Mouse (Mus musculus): ENCODE measurements around the gene Eif4a1. TPM values are rescaled to one million over a fixed set of nuclear protein-coding genes. Genes with fewer than 3 reads are reported as not detected.

Eif4a1 gene
- total RNA-seq, 1 experiment: 1,948 TPM

DNA sequence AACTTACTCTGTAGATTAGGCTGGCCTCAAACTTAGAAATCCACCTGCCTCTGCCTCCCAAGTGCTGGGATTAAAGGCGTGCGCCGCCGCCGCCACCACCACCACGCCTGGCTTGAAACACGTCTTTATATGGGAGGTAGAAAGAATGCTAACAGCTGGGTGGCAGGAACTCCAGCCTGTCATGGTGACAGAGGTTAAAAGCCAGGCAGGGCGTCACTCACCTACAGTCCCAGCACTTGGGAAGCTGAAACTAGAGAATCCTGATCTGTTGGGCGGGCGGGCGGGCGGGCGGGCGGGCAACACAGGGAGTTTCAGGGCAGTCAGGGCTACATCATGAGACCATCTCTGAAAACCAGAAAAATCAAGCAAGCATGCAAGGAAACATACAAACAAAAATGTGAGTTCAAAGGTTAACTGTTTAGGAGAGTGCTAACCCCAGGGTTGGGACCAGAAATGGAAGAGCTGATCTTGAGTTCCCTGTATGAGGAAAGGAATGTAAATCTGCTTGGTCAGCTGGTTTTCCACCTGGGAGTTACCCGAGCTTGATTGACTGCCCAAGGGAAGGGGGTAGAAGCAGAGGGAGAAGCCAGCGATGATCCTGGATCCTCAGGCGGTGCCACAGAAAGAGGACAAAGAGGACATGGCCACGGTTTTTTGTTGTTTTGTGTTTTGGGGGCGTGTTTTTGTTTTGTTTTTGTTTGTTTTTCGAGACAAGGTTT is 40.9 kb upstream of the Eif4a1 start:
- Histone ChIP-seq H3K36me3 (ENCODE audit: control insufficient read depth, insufficient read depth, low read length, poor library complexity, severe bottlenecking) (no peaks in the 10 kb centered on the region), H3K9me3 (ENCODE audit: control insufficient read depth, insufficient read depth, low read depth, low read length) (no peaks in the 10 kb centered on the region), H3K4me3 (ENCODE audit: insufficient read depth in 1 of 2, low read depth in 1 of 2, low read length in 2 of 2, poor library complexity in 1 of 2, severe bottlenecking in 1 of 2) (peak overlapping the region; percentile 7 to 41; a peak in 1 of 4 replicates), H3K27ac (ENCODE audit: insufficient read depth, low read depth, low read length, poor library complexity, severe bottlenecking) (peak overlapping the region; percentile 79), H3K9ac (ENCODE audit: insufficient read depth, low read depth, low read length, poor library complexity, severe bottlenecking) (peak overlapping the region; percentile 55; the same call in 1 of the 2 replicates), H3K4me1 (ENCODE audit: control insufficient read depth in 2 of 2, insufficient read depth in 2 of 2, low read length in 2 of 2, poor library complexity in 1 of 2) (peaks cover 9 to 20% of the 10 kb centered on the region in 2 experiments)
- DNase-seq (ENCODE audit: low read depth, low spot score): no peak
- in situ Hi-C loops (cut with MboI; ENCODE audit: low sequenced_read_pairs in 2 of 2, unreplicated experiment in 2 of 2): loop anchor here in 1 of 2 experiments (10.0 kb wide), 1 partner anchor 58 kb away; the partner anchor contains the start of gene Sox15
- TF ChIP-seq CHD2 (IDR thresholded peaks at IDR 0.05; ENCODE audit: low read depth, low read length) (no peak), ZNF384 (IDR thresholded peaks at IDR 0.05; ENCODE audit: low read depth, low read length) (no peak), ZC3H11A (IDR thresholded peaks at IDR 0.05; ENCODE audit: borderline replicate concordance, low read depth, low read length) (no peak), HCFC1 (IDR thresholded peaks at IDR 0.05; ENCODE audit: borderline replicate concordance, insufficient read depth, low read length) (no peak), MAFK (IDR thresholded peaks at IDR 0.05; ENCODE audit: insufficient read depth, low read depth, low read length) (peak; percentile 98)

GRCm38 (mm10) chr11:69711082-69711481 is 38.9 kb upstream of the Eif4a1 start:
- H3K9me3 ChIP-seq (ENCODE audit: control insufficient read depth, insufficient read depth, low read depth, low read length): no peaks in the 10 kb centered on the region
- H3K4me3 ChIP-seq (ENCODE audit: insufficient read depth in 1 of 2, low read depth in 1 of 2, low read length in 2 of 2, poor library complexity in 1 of 2, severe bottlenecking in 1 of 2): no peak overlapping the region
- no peak for DNase-seq (ENCODE audit: low read depth, low spot score)
- H3K4me1 ChIP-seq (ENCODE audit: control insufficient read depth in 2 of 2, insufficient read depth in 2 of 2, low read length in 2 of 2, poor library complexity in 1 of 2): peaks cover 16 to 21% of the 10 kb centered on the region in 2 experiments
- in situ Hi-C loops (cut with MboI; ENCODE audit: low sequenced_read_pairs in 2 of 2, unreplicated experiment in 2 of 2): loop anchor here in 1 of 2 experiments (10.0 kb wide), 1 partner anchor 56 kb away; the partner anchor contains the start of gene Sox15
- H3K27ac ChIP-seq (ENCODE audit: insufficient read depth, low read depth, low read length, poor library complexity, severe bottlenecking): peak overlapping the region; percentile 98; the same call in 1 of the 2 replicates
- H3K36me3 ChIP-seq (ENCODE audit: control insufficient read depth, insufficient read depth, low read length, poor library complexity, severe bottlenecking): no peaks in the 10 kb centered on the region
- peak overlapping the region; percentile 12; the same call in 1 of the 2 replicates for H3K9ac ChIP-seq (ENCODE audit: insufficient read depth, low read depth, low read length, poor library complexity, severe bottlenecking)
- no peak for TF ChIP-seq CHD2 (IDR thresholded peaks at IDR 0.05; ENCODE audit: low read depth, low read length)
- TF ChIP-seq ZC3H11A (IDR thresholded peaks at IDR 0.05; ENCODE audit: borderline replicate concordance, low read depth, low read length): no peak
- no peak for TF ChIP-seq MAFK (IDR thresholded peaks at IDR 0.05; ENCODE audit: insufficient read depth, low read depth, low read length)
- no peak for TF ChIP-seq HCFC1 (IDR thresholded peaks at IDR 0.05; ENCODE audit: borderline replicate concordance, insufficient read depth, low read length)
- TF ChIP-seq ZNF384 (IDR thresholded peaks at IDR 0.05; ENCODE audit: low read depth, low read length): no peak

- H3K9ac ChIP-seq (ENCODE audit: insufficient read depth, low read depth, low read length, poor library complexity, severe bottlenecking): peak overlapping the region; percentile 63; the same call in 1 of the 2 replicates
- in situ Hi-C loops (cut with MboI; ENCODE audit: low sequenced_read_pairs in 2 of 2, unreplicated experiment in 2 of 2): loop anchor here in 1 of 2 experiments (10.0 kb wide), 1 partner anchor 56 kb away; the partner anchor contains the start of gene Sox15
- H3K4me3 ChIP-seq (ENCODE audit: insufficient read depth in 1 of 2, low read depth in 1 of 2, low read length in 2 of 2, poor library complexity in 1 of 2, severe bottlenecking in 1 of 2): no peak overlapping the region
- H3K36me3 ChIP-seq (ENCODE audit: control insufficient read depth, insufficient read depth, low read length, poor library complexity, severe bottlenecking): no peaks in the 10 kb centered on the region
- no peak for DNase-seq (ENCODE audit: low read depth, low spot score)
- TF ChIP-seq HCFC1 (IDR thresholded peaks at IDR 0.05; ENCODE audit: borderline replicate concordance, insufficient read depth, low read length): no peak
- no peak for TF ChIP-seq ZNF384 (IDR thresholded peaks at IDR 0.05; ENCODE audit: low read depth, low read length)
- TF ChIP-seq CHD2 (IDR thresholded peaks at IDR 0.05; ENCODE audit: low read depth, low read length): no peak
- TF ChIP-seq MAFK (IDR thresholded peaks at IDR 0.05; ENCODE audit: insufficient read depth, low read depth, low read length): no peak
- TF ChIP-seq ZC3H11A (IDR thresholded peaks at IDR 0.05; ENCODE audit: borderline replicate concordance, low read depth, low read length): no peak
- no peaks in the 10 kb centered on the region for H3K9me3 ChIP-seq (ENCODE audit: control insufficient read depth, insufficient read depth, low read depth, low read length)
- peaks cover 16 to 21% of the 10 kb centered on the region in 2 experiments for H3K4me1 ChIP-seq (ENCODE audit: control insufficient read depth in 2 of 2, insufficient read depth in 2 of 2, low read length in 2 of 2, poor library complexity in 1 of 2)
- peak overlapping the region; percentile 98 for H3K27ac ChIP-seq (ENCODE audit: insufficient read depth, low read depth, low read length, poor library complexity, severe bottlenecking)
These were observed 38.2 kb upstream of the Eif4a1 start for GRCm38 (mm10) chr11:69710470-69710869.

- H3K36me3 ChIP-seq (ENCODE audit: control insufficient read depth, insufficient read depth, low read length, poor library complexity, severe bottlenecking): no peaks in the 10 kb centered on the region
- no peak for TF ChIP-seq CHD2 (IDR thresholded peaks at IDR 0.05; ENCODE audit: low read depth, low read length)
- no peak for TF ChIP-seq HCFC1 (IDR thresholded peaks at IDR 0.05; ENCODE audit: borderline replicate concordance, insufficient read depth, low read length)
- no peak for TF ChIP-seq ZNF384 (IDR thresholded peaks at IDR 0.05; ENCODE audit: low read depth, low read length)
- no peak for TF ChIP-seq ZC3H11A (IDR thresholded peaks at IDR 0.05; ENCODE audit: borderline replicate concordance, low read depth, low read length)
- no peak for TF ChIP-seq MAFK (IDR thresholded peaks at IDR 0.05; ENCODE audit: insufficient read depth, low read depth, low read length)
- H3K4me3 ChIP-seq (ENCODE audit: insufficient read depth in 1 of 2, low read depth in 1 of 2, low read length in 2 of 2, poor library complexity in 1 of 2, severe bottlenecking in 1 of 2): no peak overlapping the region; a peak in 1 of 4 replicates
- in situ Hi-C loops (cut with MboI; ENCODE audit: low sequenced_read_pairs in 2 of 2, unreplicated experiment in 2 of 2): loop anchor here in 1 of 2 experiments (10.0 kb wide), 1 partner anchor 55 kb away; the partner anchor contains the start of gene Sox15
- H3K4me1 ChIP-seq (ENCODE audit: control insufficient read depth in 2 of 2, insufficient read depth in 2 of 2, low read length in 2 of 2, poor library complexity in 1 of 2): peaks cover 20 to 25% of the 10 kb centered on the region in 2 experiments
- H3K27ac ChIP-seq (ENCODE audit: insufficient read depth, low read depth, low read length, poor library complexity, severe bottlenecking): peak overlapping the region; percentile 98
- no peaks in the 10 kb centered on the region for H3K9me3 ChIP-seq (ENCODE audit: control insufficient read depth, insufficient read depth, low read depth, low read length)
- H3K9ac ChIP-seq (ENCODE audit: insufficient read depth, low read depth, low read length, poor library complexity, severe bottlenecking): peak overlapping the region; percentile 63; the same call in 1 of the 2 replicates
- DNase-seq (ENCODE audit: low read depth, low spot score): no peak
These were observed 37.6 kb upstream of the Eif4a1 start for GRCm38 (mm10) chr11:69709554-69710446.

Data from ES-E14 (cell line).